Mouse (Mus musculus): ENCODE data around the gene Gm2174.
A peak's percentile ranks its signal among the peaks of the same experiment; 100 is the strongest.

The Gm2174 gene

DNA sequence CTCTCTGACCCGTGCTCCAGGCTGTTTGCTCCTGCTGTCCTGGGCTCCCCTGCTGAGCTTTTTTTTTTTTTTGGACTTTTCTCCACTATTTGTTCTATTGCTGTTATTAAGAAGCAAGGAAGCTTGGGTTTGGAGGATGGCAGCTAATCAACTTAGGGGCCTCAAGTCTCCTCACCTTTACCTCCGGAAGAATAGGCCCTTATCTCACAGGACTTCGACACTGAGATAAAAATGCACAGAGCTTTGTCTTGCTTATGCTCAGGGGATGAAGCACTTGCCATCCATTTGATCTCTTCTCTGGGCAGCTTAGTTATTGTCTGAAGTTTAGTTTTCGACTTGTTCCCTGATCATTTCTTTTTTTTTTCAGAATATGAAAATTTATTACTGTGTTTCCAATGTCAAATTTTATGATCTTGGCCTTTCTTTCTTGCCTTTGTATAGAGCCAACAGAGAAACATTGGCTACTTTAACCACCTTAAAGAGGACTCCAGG, at the start of gene Gm2174:
Gm2174 (plus strand) TSS at position 442 of the 492 bp plus-strand sequence.
- no peak for DNase-seq (ENCODE audit: low spot score)

DNA sequence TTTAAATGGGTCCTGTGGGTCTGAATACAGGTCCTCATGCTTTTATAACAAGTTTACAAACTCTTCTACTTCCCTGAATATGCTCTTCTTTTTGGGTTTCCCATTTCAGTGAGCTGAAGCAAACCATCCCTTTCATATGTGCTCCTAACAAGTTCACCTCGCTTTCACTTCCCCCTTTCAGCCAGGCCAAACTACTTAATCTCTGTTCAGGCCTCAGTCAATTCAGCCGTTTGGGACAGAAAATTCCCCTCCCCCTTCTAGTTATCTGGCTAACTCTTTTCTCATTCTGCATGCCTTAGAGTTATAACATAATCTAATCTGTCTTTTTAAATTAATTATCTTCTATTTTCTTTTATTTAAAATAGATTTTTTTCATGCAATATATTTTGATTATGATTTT, 43.1 kb upstream of the Gm2174 start:
- DNase-seq (ENCODE audit: low spot score), result no peak

DNA sequence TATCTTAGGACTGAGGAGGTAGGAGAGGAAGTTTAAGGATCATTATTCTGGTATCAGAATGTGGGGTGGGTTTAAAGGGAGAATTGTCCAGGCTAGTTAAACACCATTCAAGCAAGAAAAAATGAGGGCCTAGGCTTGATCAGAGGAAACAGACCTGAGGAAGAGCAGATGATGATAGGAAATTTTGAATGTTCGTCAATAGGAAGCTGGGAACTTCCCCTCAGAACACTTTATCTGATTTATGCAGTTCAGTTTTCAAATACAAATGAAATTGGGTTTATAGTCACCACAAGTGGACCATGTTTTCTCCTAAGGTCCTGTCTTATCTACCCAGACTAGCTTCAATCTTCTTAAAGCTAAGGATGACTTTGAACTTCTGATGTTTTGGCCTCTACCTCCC, 42.3 kb upstream of the Gm2174 start:
- DNase-seq (ENCODE audit: low spot score), result no peak

DNA sequence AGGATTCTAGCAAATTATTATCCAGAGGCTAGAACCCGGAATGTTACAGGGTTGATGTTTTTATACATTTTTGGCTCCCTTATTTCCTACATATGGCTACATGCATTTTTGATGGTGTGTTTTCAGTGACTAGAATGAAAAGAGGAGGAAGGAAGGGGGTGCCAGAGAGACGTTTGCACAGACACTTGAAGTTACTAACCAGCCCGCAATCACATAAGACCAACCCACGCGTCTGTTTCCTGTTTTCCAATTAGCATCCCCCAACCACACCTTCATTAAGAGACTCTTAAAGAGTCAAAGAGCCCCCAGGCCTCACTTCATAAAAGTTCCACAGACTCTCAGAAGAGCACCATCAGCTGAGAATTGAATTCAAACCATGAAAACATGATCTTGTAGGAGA, 41.6 kb upstream of the Gm2174 start:
- no peak for DNase-seq (ENCODE audit: low spot score)

DNA sequence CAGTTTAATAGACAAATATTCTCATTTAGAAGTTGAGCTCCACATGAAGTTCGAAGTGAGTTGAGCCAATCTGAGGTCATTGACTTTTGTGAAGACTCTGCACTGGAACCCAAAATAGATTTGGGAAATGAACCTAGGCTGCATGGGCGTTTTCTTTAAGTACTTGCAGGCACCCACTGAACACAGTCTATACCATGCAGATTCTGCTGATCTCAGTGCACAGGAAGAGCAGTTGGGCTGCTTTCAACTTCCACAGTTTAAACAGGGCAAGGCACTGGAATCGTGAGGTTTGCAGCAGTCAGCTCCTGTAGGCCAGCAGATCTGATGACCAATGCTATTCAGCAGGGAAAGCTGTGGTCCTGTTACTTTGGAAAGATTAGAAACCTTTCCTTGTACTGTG, 31.5 kb upstream of the Gm2174 start:
- no peak for DNase-seq (ENCODE audit: low spot score)

DNA sequence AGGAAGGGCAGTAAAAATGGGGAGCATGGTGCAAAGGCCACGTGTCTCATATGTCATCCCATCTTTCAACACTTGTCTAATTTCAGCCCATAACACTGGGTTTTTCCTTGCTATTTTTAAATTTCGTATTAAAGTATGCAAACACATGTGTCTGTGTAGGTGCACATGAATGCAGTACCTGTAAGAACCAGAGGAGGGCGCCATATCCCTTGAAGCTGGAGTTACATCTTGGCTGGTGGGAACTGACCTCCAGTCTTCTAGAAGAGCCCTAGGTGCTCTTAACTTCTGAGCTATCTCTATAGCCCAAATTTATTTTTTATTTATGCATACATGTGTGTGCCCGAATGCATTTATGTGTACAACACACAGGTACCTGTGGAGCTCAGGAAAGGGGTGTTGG, 30.2 kb upstream of the Gm2174 start:
- peak; percentile 6 for DNase-seq (ENCODE audit: low spot score)

DNA sequence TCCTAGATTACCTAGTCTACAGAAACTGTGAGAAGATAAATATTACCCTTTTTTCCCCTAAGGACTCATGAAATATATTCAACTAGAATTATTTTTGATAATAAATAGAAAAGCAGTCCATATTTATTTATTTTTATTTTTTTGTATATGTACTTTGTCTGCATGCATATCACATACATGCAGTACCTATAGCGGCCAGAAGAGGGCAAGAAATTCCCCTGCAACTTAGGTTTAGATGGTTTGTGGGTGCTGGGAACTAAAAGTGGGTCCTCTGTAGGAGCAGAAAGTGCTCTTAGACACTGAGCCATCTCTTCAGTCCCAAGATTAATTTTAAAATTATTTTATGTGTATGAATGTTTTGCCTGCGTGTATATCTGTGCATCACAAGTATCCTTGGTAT, 17.2 kb upstream of the Gm2174 start:
- no peak for DNase-seq (ENCODE audit: low spot score)

DNA sequence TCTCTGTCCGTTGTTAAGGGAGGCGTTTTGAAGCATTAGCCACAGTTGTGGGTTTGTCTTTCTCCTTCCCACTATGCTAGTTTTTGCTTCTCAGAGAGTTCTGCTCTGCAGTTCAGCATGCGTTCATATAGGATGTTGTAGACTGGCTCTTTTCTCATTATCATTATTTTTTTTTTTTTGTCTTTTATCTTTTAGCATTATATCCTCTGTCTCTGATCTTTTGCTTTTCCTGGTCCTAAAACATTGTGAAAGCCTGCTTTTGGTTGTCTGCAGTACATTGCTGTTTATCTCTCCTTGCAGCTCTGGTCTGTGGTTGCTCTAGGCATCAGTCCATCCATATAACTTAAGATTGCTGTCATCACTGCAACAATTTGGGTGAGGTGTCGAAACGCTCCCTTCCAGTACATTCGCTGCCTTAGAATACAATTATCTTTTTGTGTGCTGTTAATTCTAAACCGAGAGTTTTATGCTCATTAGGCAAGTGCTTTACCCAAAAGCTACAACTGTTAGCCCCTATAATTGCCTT, 11.9 kb upstream of the Gm2174 start:
- DNase-seq (ENCODE audit: low spot score), result no peak

DNA sequence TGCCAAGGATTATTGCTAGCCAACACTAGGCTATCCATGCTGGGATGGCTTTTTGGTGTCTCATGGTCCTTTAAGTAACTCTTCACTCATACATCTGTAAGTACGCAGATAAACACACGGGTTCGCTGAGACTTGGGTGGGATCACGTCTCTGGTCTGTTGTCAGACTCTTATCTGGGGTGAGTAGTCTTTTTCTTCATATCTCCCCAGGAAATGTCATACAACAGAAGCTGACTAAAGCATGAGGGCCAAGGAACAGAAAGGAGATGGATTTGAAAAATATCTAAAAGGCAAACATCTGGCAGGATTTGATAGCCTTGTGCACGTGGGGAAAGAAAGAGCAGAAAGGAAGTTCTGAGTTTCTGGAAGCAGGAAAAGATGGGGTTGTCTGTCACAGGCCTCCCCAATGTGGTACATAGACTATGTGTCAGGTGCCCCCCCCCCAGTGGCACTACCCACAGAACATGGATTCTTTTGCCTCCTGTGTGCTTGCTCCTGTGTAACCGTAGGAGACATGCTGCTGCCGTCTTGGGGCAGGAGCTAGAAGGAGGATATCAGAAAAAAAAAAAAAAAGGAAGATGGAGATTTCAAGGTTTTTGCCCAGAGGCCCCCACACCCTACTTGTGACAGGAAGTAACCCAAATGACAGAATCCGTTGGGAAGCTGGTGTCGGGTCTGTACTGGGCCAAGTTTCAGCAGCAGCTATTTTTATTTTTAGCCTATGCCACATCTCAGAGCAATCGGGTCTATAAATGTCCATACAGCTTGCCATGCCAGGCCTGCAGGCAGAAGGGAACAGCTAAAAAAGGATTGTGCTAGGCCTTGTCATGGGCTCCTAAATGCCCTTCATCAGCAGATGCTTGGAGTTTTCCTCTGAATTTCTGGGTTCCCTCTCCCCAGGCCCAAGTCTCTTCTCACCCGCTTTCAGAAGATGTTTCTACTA, 1.0 kb upstream of the Gm2174 start:
- no peak for DNase-seq (ENCODE audit: low spot score)

DNA sequence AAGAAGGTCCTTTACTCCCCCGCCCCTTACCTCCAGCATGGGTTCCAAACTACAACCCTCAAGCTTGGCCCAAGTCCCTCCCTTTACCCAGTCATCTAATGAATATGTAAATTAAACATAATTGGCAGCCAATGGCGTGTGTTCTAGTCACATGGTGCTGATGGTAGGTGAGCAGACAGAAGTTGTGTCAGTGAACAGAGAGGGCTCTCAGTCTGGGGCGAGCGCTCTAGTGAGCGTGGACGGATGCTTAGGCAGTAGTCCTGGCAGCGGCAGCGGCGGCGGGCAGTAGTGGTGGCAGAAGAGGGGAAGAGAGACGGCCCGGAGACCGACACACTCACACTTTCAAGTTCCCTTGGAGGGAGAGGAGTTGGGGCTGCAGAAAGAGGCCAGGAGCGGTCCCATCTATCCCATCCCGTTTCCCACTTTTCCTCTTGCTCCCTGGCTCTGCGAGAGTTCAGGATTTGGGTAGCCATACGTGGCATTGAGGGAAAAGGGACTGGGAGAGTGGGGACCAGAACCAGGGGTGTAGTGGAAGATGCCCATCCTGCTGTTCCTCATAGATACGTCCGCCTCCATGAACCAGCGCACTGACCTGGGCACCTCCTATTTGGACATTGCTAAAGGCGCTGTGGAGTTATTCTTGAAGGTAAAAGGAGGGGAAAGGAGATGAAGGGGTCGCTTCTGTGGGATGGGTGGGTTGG, 7.1 kb downstream of the Gm2174 start, which contains the start of gene Ints6l:
Ints6l (plus strand) TSS at position 187 of the 701 bp plus-strand sequence.
- peak; percentile 77 for DNase-seq (ENCODE audit: low spot score)

DNA sequence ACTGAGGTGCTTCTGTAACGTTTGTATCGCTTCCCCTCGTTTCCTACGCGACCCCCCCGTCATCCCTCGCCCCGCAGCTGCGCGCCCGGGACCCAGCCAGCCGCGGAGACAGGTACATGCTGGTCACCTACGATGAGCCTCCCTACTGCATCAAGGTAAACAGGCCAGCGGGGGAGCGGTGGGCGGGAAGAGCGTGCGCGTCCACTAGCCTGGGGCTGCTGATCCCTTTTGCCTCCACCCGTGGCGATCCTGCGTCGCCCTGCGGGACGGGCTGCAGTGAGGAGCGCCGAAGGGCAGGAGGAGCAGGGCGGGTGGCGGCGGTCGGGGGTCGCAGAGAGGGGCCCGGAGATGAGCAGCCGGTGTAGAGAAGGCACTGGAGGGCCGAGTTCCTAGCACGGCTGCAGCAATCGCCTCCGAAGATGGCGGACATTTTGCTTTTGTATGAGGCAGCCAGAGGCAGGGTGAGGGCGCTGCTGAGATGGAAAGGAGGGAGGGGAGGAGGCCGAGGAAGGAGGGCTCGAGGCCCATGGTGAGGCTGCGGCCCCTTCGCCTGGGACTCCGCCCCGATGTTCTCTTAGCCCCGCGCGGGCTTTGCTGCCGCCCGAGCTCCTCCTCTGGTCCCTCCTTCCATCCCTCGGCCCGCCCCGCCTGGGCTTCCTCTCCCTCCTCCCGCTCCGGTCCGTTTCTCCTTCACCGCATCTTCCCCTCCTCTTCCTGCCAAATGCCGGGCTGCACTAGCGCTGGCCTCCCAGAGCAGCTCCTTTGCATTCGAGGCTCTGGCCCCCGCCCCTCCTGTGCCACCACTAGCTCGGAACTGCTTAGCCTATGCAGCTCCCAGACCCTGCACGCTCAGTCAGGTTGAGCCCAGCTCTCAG, 7.8 kb downstream of the Gm2174 start:
- peak; percentile 85 for DNase-seq (ENCODE audit: low spot score)

DNA sequence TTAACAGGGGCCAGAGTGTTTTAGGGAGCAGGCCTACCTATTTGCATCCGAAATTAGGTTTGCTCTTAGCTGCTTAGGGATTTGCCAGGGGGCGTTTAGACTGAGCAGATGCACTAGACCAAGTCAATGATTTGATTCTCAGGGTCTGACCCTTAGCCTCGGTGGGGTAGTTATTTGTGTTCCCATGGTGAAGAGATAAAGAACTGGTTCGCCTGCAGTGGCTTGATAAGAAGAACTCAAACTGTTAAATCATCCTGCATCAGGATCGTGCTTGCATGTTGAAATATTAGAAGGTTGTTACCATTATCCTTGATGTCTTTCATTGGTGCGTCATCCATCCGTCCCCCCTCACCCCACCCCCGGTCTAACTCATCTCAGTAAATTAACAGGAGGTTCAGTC, 8.6 kb downstream of the Gm2174 start:
- DNase-seq (ENCODE audit: low spot score), result no peak

DNA sequence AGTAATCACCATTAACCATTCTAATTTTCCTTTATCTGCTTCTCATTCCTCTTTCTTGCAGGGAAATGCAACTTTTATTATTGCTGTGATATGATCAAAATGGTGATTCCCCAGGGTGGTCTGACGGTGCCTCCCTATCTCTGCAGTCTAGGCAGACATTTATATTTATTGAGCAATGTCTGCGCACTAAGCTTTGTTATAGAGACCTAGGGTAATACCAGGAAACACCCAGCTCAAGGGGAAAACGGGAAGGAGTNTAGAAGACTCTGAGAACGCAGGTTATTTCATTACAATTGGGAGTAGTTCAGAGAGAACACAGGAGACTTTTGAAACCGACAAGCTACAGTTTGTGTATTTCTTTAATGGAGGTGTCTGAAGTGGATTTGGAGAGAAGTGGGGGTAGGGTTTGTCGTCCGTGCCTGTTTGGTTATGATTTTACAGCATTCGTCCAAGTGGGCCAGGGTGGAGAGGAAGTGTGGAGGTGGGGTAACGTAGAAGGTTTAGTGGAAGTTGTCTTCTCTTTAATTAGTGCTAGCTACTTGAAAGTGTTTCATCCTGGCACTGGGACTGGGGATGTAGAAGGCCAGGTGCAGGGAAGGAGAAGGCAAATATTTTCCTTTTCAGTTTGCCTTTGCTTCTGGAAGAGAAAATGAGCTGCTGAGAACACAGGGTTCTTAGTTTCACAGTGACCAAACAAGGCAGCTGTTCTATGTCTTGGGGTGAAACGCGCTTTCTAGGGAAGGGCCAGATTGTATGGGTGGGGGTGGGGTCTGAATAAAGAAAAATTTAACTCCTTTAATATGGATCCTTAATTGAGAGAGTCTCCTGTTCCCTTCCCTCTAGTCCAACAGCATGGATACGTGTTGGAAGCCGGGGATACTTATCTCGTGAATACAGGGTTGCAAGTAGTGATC, 14.5 kb downstream of the Gm2174 start:
- DNase-seq (ENCODE audit: low spot score), result no peak

DNA sequence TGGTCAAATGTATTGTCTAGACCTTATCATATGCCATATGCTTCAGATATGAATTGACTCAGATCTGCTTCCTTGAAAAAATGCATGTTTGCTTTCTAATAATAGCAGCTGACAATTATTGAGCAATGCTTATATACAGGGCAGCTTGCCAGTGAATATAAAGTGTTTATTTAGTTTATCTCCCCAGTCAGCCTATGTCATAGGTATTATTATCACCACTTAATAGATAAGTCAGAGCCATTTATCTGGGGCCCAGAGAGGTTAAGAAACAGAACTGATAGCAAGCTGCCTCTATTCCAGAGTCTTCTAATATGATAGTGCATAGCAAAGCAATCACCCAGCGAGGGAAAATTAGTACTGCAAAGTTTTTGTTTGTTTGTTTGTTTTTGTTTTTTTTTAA, 17.1 kb downstream of the Gm2174 start:
- no peak for DNase-seq (ENCODE audit: low spot score)

DNA sequence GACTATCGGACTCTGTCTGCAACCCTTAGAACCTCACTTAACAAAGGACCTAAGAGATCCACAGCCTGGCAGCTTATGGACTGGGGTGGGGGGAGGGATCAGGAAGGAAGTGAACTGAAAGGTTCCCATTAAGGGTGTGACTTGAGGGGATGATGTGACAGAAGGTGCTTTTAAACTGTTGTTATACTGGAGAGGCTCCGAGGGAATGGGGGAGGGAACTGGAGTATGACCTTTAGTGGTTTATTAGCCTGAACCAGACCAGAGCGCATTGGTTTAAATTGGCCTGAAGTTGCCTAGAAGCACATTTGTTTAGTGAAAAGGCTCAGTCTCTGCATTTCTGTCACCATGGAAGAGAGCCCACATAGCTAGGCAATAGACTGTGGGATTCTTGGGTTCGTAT, 19.9 kb downstream of the Gm2174 start:
- no peak for DNase-seq (ENCODE audit: low spot score)

DNA sequence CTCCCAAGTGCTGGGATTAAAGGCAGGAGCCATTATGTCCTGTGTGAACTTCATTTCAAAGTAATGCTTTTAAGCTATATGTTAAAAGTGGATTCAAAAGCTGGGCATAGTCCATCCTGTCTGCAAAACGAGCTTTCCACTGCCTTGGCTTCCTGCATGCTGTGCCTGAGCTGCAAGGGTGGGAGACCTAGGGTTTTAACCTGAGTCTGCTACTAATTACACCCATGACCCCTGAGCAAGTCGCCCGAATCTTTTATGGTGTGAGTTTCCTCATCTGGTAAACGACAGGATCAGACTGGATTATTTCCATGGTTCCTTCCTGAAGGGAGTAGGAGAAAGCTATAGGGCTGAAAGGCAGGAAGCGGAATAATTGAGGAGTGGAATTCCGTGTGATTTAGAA, 20.7 kb downstream of the Gm2174 start:
- DNase-seq (ENCODE audit: low spot score), result no peak

DNA sequence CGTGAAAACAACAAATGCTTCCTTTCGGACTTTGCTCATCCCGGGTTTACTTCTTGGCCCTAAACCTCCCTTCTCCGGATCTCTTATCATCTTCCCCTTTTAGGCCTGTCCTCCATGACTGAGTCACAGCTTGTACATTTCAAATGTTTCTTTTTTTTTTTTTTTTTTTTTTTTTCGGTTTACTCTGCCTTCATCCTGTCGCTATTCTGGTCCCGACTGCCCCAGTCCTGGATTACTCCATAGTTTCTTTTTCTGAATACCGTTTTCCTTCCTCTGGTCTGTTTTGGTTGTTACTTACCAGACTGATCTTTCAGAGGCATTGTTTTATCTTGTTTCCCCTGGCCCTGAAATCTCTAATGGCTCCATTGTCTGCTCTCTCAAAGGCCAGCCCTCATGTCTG, 26.3 kb downstream of the Gm2174 start:
- no peak for DNase-seq (ENCODE audit: low spot score)

DNA sequence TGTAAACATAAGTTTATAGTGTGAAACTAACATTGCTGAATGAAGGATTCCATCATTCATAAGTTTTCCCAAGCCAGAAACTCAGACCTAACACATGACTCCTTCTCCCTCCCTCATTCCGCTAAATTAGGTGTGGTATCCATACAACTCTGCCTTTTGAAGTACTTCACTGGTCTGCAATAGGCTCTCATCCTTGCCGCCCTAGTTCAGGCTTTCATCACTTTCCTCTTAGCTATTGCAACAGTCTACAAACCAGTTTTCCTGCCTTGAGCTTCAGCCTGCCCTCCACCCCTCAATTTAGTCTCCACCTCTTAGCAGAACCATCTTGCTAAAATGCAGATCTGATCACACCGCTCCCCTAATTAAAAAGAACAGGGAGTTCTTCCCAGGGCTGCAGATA, 29.8 kb downstream of the Gm2174 start:
- DNase-seq (ENCODE audit: low spot score), result peak; percentile 23

DNA sequence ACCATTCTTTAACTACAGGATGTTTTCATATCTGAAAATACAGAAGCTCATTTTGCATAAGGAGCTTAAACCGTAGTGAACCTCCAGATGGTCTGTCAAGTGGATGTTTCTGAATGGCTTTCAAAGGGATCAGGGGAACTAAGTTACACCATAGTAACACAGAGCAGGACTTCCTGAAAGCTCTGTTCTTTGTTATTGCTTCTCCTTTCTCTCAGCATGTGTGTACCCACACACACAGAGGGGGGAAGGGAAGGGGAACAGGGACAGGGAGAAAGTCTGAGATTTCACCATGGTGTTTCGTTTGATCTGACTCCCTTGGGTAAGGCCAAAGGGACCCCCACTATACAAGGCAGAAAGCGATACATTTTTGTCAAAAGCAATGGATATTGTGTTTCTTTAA, 34.1 kb downstream of the Gm2174 start:
- DNase-seq (ENCODE audit: low spot score), result no peak

DNA sequence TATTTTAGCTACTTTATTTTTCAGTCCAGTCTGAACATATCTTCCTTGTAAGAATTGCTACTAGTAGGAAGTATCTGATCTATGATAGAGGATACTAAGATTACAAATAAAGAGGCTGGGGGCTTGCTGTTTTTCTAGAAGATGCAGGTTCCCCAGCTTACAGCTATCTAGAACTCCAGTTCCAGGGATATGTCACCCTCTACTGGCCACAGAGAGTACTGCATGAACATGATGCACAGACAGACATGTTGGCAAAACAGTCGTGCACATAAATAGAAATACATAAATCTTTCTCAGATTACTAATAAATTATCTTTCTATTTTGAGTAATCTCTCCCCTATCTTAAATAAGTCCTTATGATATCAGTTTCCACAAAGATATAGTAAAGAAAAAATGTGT, 42.0 kb downstream of the Gm2174 start:
- DNase-seq (ENCODE audit: low spot score), result peak; percentile 33

DNA sequence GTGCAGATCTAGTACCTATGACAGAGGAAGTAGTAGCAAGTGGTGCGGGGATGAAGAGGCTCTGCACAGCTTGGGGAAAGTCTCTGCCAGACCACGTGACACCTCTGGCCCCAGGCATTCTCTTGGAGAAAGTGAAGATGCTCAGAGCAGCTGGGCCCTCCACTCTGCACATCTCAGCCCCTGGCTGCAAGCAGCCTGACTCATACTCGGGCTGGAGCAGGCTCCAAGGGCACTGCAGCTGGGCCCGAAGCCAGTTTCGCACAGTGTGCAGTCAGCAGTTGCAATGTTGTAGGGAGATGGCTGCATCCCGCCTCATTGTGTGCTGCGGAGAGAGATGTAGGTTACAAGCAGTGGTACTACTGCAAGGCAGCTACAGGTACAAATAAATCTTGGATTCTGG, 49.5 kb downstream of the Gm2174 start:
- no peak for DNase-seq (ENCODE audit: low spot score)
